Mouse (Mus musculus) small intestine, adult 2 months (tissue): ENCODE data around the gene Slc1a7.

Source experiments
- CTCF ChIP-seq: fragments of 200-500 bp; IDR thresholded peaks from 2 replicates; pipeline ENCODE4 v1.5.1; 2012; ENCODE audit warnings: low read depth, mild to moderate bottlenecking, control low read depth, inconsistent platforms, low read length, moderate library complexity, mixed read lengths; ENCODE audit not compliant: insufficient replicate concordance, insufficient read length; ENCODE audit errors: extremely low read depth
- POLR2A ChIP-seq: fragments of 200-500 bp; IDR thresholded peaks from 2 replicates; pipeline ENCODE4 v1.6.1; 2012; ENCODE audit warnings: low read depth, mild to moderate bottlenecking, control low read depth, inconsistent platforms, low read length, moderate library complexity

- no peak for TF ChIP-seq POLR2A
- TF ChIP-seq CTCF = no peak
Observed at GRCm38 (mm10) chr4:107942741-107943140, 25.4 kb upstream of the Slc1a7 start.
